Mouse (Mus musculus) urinary bladder, postnatal 25 days (tissue): Measurements from ENCODE around the gene Map3k15.

Experiments
- DNase-seq: peaks from one replicate; pipeline ENCODE4 v3.0.0; 2022; ENCODE audit warnings: low spot score

Gene Map3k15

DNA sequence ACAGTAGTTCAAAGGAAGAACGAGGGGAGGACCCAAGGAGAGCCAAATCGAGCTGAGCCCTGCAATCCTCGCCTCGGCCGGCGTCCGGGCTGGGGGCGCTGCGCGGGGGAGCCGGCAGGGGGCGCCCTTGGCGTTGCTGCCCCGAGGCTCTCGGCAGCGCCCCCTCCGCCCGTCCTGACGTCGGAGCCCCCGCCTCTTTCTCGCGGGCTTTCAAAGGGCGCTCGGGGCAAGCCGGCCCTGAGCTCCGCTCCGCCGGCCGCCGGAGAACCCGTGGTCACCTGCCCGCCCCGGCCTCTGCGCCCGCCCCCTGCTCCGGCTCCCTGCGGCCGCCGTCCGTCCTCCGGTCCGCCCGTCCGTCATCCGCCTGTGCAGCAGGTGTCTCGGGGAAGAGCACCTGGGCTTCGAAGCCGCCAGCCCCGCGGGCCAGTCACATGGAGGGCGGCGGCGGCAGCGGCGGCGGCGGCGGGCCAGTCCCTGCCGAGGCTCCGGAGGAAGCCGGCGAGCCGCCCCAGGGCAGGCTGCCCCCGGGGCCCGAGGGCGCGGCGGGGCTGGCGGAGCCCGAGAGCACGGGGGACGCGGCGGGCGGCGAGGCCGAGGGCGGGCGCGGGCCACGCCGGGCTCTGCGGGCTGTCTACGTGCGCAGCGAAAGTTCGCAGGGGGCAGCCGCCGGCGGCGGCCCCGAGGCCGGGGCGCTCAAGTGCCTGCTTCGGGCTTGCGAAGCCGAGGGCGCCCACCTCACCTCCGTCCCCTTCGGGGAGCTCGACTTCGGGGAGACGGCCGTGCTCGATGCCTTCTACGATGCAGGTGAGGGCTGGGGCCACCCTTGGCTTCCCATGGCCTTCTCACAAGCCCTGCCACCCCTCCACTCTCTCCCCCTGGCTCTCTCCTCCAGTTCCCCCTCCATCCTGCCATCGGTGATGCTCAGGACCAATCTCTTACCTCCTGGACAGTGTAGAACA is at the start of gene Map3k15:
Gene Map3k15 (plus strand): TSS at position 432 of the 959 bp plus-strand sequence.
- DNase-seq = peak; percentile 48

GRCm38 (mm10) chrX:159942569-159942968 is 45.7 kb upstream of the Map3k15 start:
- DNase-seq = no peak

GRCm38 (mm10) chrX:159943586-159943985 is 44.6 kb upstream of the Map3k15 start:
- DNase-seq = no peak

DNA sequence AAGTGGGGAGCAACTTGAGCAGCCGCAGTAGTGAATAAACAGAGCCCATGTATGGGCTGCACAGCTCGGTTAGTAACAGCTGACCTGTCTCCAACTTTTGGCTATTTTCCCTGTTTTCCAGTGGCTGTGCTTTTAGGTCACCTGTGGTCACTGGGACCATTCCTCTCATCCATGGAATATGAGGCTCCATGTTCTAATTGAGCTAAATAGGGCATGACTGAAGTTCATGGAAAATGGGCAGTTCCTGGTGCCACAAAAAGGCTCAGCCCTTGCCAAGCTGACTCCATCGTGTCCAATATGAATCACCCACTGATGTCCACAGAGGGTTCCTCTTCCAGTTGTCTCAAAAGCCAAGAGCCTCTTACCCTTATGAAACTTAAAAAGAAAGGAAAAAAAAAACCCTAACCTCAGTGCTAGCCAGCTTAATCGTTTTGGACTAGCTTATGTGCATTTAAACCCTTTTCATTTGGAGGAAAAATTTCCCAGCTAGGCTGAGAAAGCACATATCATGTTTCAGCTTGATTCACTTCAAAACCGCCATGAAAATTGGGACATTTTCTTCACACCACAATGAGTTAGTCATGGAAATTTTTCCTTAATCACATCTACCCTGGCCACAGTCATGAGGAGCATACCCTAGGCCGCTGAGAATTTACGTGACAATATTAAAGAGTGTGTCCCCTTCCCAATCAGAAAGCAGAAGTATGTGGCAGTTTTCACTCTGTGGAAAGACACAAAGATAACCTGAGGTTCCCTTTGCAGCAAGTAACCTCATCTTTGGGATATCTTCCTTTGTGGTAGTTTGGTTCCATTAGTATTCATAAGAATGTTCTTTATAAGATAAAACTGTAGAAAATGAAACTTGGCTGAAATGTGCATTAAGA is 34.4 kb upstream of the Map3k15 start:
- DNase-seq = no peak

DNA sequence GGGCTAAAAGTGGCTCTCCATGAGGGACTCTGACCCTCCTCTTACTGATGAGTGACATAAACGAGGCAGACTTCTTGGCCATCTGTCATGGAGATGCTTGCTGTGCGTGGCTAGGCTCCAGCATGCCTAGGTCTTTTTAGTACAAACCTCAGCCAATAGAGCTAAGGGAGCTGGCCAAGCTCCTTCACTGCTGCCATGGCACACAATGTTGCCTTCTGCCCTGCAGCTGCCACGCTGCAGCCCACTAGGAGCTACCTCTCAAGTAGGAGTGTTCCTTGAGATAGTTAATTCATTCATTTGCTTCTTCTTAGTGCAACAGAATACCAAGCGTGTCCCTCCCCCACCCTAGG is 33.8 kb upstream of the Map3k15 start:
- no peak for DNase-seq

GRCm38 (mm10) chrX:159955433-159955832 is 32.8 kb upstream of the Map3k15 start:
- no peak for DNase-seq

- DNase-seq = no peak
Measured at GRCm38 (mm10) chrX:159961385-159961784, 26.8 kb upstream of the Map3k15 start.

- DNase-seq = peak; percentile 29
Measured at GRCm38 (mm10) chrX:159963273-159963672, 25.0 kb upstream of the Map3k15 start.

GRCm38 (mm10) chrX:159963925-159964324 is 24.3 kb upstream of the Map3k15 start:
- DNase-seq = no peak

- DNase-seq = no peak
Measured at GRCm38 (mm10) chrX:159969025-159969424, 19.2 kb upstream of the Map3k15 start.

- DNase-seq = no peak
Measured at GRCm38 (mm10) chrX:159971091-159971779, 17.0 kb upstream of the Map3k15 start.

DNA sequence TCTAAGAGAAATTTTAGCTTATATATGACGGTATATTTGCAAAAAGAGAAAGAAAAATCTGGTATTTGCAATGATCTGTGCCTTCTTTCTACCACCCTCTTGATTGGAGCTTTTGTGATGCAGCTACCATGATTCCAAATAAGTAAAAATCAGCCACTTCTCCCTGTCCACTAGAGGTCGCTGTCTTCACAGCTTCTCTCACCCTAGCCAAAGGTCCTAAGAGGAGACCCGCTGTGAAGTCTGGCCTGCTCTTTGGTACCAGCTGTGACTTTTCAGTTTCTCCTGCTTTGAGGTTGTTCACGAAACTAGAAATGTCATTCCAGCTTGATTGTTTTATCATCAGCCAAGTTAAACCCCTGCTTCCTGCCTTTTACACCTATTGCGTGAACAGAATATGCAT is 14.5 kb upstream of the Map3k15 start:
- no peak for DNase-seq

DNA sequence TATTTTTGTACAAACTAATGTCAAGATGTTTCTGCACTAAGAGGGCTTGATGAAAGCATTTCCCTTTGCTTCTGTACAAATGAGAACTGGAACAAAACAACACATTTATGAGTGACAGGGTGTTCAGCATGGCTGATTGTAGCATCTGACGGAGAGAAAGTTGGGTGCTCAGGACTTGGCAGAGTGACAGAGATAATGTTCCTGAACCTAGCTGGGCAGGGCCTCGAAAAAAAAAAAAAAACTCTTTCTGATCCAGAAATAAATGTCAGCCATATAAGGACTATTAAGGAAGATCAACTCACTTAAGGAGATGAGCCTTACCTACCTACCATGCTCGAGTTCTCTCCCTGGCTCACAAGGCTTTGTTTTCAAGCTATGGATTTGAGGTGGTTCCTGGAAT is 12.0 kb upstream of the Map3k15 start:
- no peak for DNase-seq

GRCm38 (mm10) chrX:159995808-159996207 is 7.6 kb downstream of the Map3k15 start:
- no peak for DNase-seq

- DNase-seq = no peak
Measured at GRCm38 (mm10) chrX:160053306-160053705, 65.1 kb downstream of the Map3k15 start.

GRCm38 (mm10) chrX:160054643-160055042 is 66.4 kb downstream of the Map3k15 start:
- DNase-seq = no peak

GRCm38 (mm10) chrX:160091973-160092372 is 103.7 kb downstream of the Map3k15 start:
- DNase-seq = no peak

DNA sequence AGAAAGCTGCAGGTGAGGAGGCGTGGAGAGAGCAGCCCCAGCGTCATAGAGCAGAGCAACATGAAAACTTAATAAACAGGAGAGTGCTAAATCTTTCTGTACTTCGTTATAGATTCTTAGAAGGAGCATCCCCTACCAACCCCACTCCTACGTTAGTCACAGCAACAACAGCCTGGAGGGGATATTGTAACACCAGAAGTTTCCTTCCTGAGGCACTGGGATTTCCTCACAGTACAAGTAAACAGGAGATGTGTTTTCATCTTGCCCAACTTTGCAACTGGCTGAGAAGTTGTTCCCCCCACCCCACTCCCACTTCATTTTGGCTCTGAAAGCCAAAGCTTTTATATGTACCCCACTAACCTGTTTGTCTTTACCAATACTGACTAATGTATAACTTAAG is 119.6 kb downstream of the Map3k15 start:
- DNase-seq = no peak

DNA sequence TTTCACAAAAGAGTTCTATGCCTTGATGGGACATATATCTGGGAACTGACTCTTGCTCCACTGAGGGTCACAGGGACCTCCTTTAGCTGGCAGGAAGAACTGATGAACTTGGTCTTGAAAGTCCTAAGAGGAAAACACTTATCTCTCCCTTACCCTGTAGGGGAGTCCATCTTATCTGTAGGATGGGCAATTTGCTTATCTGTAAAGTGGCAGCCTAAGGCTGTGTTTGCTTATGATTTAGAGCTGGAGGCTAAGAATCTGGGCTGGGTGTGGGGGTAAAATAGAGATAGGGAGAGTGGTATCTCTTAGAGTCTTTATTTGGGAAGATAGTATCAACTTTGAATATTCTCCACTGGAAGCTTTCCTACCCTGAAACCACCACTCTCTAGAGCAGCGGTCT is 125.5 kb downstream of the Map3k15 start:
- no peak for DNase-seq

DNA sequence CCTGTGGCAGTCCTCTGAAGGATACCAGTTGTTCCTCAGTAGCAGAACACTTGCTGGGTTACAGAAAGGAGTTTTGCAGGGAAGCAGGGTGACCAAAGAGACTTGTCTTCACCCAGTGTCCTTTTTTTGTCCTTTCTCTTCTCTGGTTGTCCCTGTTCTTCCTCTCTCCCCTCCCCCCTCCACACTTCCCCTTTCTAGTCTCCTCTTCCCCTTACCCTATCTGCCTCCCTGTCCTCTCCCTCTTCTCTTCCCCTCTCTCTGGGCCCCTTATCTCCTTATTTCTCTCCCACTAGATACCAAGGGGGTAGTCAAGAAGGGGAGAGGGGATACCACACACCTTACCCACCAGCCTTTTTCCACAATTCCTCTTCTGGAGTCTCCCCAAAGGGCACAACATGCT is 127.8 kb downstream of the Map3k15 start:
- no peak for DNase-seq

DNA sequence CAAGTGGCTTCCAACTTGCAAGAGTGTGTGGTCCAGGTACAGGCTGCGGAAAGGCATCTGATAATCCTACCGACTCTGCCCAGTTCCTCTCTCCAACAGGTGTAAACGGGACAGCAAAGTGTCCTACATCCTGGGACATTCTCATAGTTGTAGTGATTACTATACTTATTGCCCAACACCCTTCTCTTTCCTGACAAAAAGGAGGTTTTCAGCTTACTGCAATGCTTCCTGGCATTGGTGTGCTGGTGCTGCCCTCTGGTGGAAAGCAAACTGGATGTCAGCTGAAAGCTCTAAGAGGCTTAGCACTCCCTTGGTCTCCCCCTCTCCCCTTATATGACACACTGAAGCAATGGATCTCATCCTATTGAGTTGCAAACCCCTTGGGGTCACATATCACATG is 128.4 kb downstream of the Map3k15 start:
- peak; percentile 46 for DNase-seq

DNA sequence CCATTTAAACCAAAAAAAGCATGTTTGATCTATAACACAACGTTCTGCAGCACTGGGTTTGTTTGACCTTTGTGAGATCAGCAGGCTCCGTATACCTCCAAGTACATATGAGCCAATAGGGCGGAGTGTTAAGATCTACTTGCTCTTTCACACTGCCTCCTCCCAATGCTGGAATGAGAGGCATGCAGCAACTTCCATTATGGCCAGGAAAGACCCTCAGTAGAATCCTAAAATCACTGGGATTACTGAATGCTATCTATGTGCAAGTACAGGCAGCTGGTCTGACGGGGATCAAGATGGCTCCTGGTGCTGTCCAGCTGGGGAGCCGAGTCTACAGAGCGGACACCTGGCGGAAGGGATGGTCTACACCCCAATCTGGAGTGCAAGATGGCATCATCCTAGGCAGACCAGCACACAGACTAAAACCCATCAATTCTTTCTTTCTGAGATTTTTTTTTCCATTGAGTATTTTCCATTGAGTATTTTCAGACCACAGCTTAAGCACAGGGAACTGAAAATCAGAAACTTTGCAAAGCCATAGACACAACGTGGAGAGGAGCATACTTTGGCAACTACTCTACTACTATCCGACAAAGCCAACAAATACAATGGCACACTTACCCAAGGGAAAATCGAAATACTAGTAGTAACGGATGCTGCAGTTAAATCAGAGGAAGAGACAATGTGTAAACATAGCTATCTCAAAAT is 146.1 kb downstream of the Map3k15 start:
- no peak for DNase-seq
